Mouse (Mus musculus) stomach, postnatal 0 days (tissue): Measurements from ENCODE around the gene B230104I21Rik.

Source experiments
- CTCF ChIP-seq: IDR thresholded peaks from 2 replicates; pipeline ENCODE4 v1.5.1; 2016; ENCODE audit warnings: antibody characterized with exemption, low read depth, mild to moderate bottlenecking, moderate library complexity
- EP300 ChIP-seq: optimal IDR thresholded peaks from 2 replicates; pipeline ENCODE3; 2016; ENCODE audit warnings: antibody characterized with exemption

- TF ChIP-seq EP300, result no peak
- TF ChIP-seq CTCF, result no peak
Measured at GRCm38 (mm10) chr4:154297761-154298160, 38.2 kb upstream of the B230104I21Rik start.
